Mouse (Mus musculus): ENCODE measurements around the gene Gpatch2.

The Gpatch2 gene

GRCm38 (mm10) chr1:187241329-187241728, 26.0 kb downstream of the Gpatch2 start:
- in situ Hi-C loops (cut with MboI, MseI) = no loop called here

- in situ Hi-C loops (cut with MboI, MseI) = no loop called here
These were observed 29.4 kb downstream of the Gpatch2 start for GRCm38 (mm10) chr1:187244734-187245133.

GRCm38 (mm10) chr1:187250741-187251262, 35.5 kb downstream of the Gpatch2 start:
- in situ Hi-C loops (cut with MboI, MseI) = no loop called here

GRCm38 (mm10) chr1:187258756-187259155, 43.4 kb downstream of the Gpatch2 start:
- in situ Hi-C loops (cut with MboI, MseI) = no loop called here

- in situ Hi-C loops (cut with MboI, MseI) = no loop called here
These were observed 52.3 kb downstream of the Gpatch2 start for GRCm38 (mm10) chr1:187267601-187268000.

GRCm38 (mm10) chr1:187270318-187271247, 55.3 kb downstream of the Gpatch2 start:
- in situ Hi-C loops (cut with MboI, MseI) = no loop called here

GRCm38 (mm10) chr1:187277324-187277723, 62.0 kb downstream of the Gpatch2 start:
- in situ Hi-C loops (cut with MboI, MseI) = no loop called here

- in situ Hi-C loops (cut with MboI, MseI) = no loop called here
These were observed 63.2 kb downstream of the Gpatch2 start for GRCm38 (mm10) chr1:187278472-187278871.

GRCm38 (mm10) chr1:187279776-187280175, 64.5 kb downstream of the Gpatch2 start:
- in situ Hi-C loops (cut with MboI, MseI) = no loop called here

GRCm38 (mm10) chr1:187282321-187282720, 67.0 kb downstream of the Gpatch2 start:
- in situ Hi-C loops (cut with MboI, MseI) = no loop called here

GRCm38 (mm10) chr1:187282804-187283203, 67.5 kb downstream of the Gpatch2 start:
- in situ Hi-C loops (cut with MboI, MseI) = no loop called here

GRCm38 (mm10) chr1:187285735-187286134, 70.4 kb downstream of the Gpatch2 start:
- in situ Hi-C loops (cut with MboI, MseI) = no loop called here

GRCm38 (mm10) chr1:187286411-187286810, 71.1 kb downstream of the Gpatch2 start:
- in situ Hi-C loops (cut with MboI, MseI) = no loop called here

- in situ Hi-C loops (cut with MboI, MseI) = no loop called here
These were observed 71.6 kb downstream of the Gpatch2 start for GRCm38 (mm10) chr1:187286924-187287323.

- in situ Hi-C loops (cut with MboI, MseI) = no loop called here
These were observed 74.9 kb downstream of the Gpatch2 start for GRCm38 (mm10) chr1:187290186-187290585.

GRCm38 (mm10) chr1:187291480-187292394, 76.4 kb downstream of the Gpatch2 start:
- in situ Hi-C loops (cut with MboI, MseI) = no loop called here

GRCm38 (mm10) chr1:187292395-187292749, 77.1 kb downstream of the Gpatch2 start:
- in situ Hi-C loops (cut with MboI, MseI) = no loop called here

GRCm38 (mm10) chr1:187293233-187293632, 77.9 kb downstream of the Gpatch2 start:
- in situ Hi-C loops (cut with MboI, MseI) = no loop called here

- in situ Hi-C loops (cut with MboI, MseI) = no loop called here
These were observed 79.2 kb downstream of the Gpatch2 start for GRCm38 (mm10) chr1:187294522-187294921.

- in situ Hi-C loops (cut with MboI, MseI) = no loop called here
These were observed 79.8 kb downstream of the Gpatch2 start for GRCm38 (mm10) chr1:187295038-187295559.

- in situ Hi-C loops (cut with MboI, MseI) = no loop called here
These were observed 80.4 kb downstream of the Gpatch2 start for GRCm38 (mm10) chr1:187295711-187296110.

GRCm38 (mm10) chr1:187299236-187299635, 83.9 kb downstream of the Gpatch2 start:
- in situ Hi-C loops (cut with MboI, MseI) = no loop called here
